Mouse (Mus musculus) forebrain, embryonic 12.5 days (tissue): Measurements from ENCODE around the gene Tsfm. TPM values are rescaled to one million over a fixed set of nuclear protein-coding genes. Genes with fewer than 3 reads are reported as not detected.

Source experiments
- ATAC-seq: fragments of 200-750 bp; cut with Nextera tagmentation; 2 replicates; pipeline ENCODE4 v1.8.0; 2017; ENCODE audit warnings: moderate TSS enrichment; ENCODE audit not compliant: low FRiP score
- H3K27ac ChIP-seq: fragments of 300-500 bp; sonication (generic); 2 replicates; pipeline ENCODE4 v1.5.1; 2016; ENCODE audit warnings: mild to moderate bottlenecking
- H3K27me3 ChIP-seq: fragments of 300-500 bp; sonication (generic); 2 replicates; pipeline ENCODE4 v1.6.1; 2016; ENCODE audit warnings: mild to moderate bottlenecking
- H3K36me3 ChIP-seq: fragments of 300-500 bp; sonication (generic); replicated peaks from 2 replicates; pipeline ENCODE4 v1.6.1; 2016; ENCODE audit warnings: mild to moderate bottlenecking
- H3K4me1 ChIP-seq: fragments of 300-500 bp; sonication (generic); 2 replicates; pipeline ENCODE4 v1.6.1; 2016
- H3K4me2 ChIP-seq: fragments of 300-500 bp; sonication (generic); 2 replicates; pipeline ENCODE4 v1.6.1; 2016; ENCODE audit warnings: mild to moderate bottlenecking, moderate library complexity
- H3K4me3 ChIP-seq: fragments of 300-500 bp; sonication (generic); replicated peaks from 2 replicates; pipeline ENCODE4 v1.5.1; 2016; ENCODE audit warnings: mild to moderate bottlenecking
- H3K9ac ChIP-seq: fragments of 300-500 bp; sonication (generic); 2 replicates; pipeline ENCODE4 v1.6.1; 2016; ENCODE audit warnings: mild to moderate bottlenecking
- H3K9me3 ChIP-seq: fragments of 300-500 bp; sonication (generic); 2 replicates; pipeline ENCODE4 v1.6.1; 2016
- WGBS: fragments of 180-500 bp; shearing (Covaris S2); methylation state at CpG from one replicate; pipeline ENCODE4 v1.1.7; 2016; 5-methylcytosine and 5-hydroxymethylcytosine counted together
- microRNA counts: library from miRNA; unstranded; fragments of <30 nt; microRNA quantifications from one replicate; lab custom pipeline; 2017
- microRNA-seq: library from miRNA; unstranded; fragments of <30 nt; microRNA quantifications from one replicate; pipeline ENCODE4, GENCODE M21; 2017
- polyA plus RNA-seq: library from polyadenylated mRNA; unstranded; fragments of >200 nt; fragmentation: Nextera tagmentation; extraction: Ambion mirVana; gene quantifications from 2 replicates; pipeline ENCODE4 v1.2.1, GENCODE M21; 2016

The Tsfm gene
- polyA plus RNA-seq, 1 experiment from 2014 or later = 82.8 TPM

DNA sequence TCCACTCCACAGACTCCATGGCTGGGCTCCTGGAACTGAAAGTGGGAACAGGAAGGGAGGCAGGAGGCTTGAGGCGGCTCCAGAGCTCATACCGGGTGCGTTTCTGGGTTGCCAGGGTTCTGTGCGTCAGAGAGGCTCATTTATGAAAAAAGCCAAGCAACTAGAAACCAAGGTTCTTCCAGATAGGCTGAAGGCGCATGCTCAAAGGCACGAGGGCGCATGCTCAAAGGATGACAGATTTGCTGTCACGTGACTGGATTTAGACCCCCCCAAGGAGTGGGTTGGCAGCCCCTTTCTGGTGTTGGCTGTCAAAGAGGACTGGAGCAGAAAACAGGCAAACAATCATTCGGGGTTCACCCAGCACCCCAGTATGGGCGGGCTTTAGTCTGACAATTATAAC lies 68.9 kb downstream of the Tsfm start:
- Histone ChIP-seq H3K27ac (peak overlapping the region; percentile 67), H3K9ac (no peak overlapping the region), H3K4me3 (no peak overlapping the region), H3K4me2 (peak overlapping the region; percentile 26; the same call in 1 of the 2 replicates), H3K27me3 (peaks cover 9% of the 10 kb centered on the region; the same call in 1 of the 2 replicates), H3K4me1 (peaks cover 29% of the 10 kb centered on the region), H3K36me3 (no peaks in the 10 kb centered on the region), H3K9me3 (no peaks in the 10 kb centered on the region)
- ATAC-seq = 0 out of 2 replicates have a peak, but pooled peaks have one; percentile 0
- 63% methylated on average over 10 of the region's 10 CpGs for WGBS

MicroRNAs within 50 kb of the gene (microRNA counts, 519-probe panel; counts per million panel counts)
- 2,339 counts per million, percentile 14 among the panel's probes with 10 or more counts for microRNA mmu-miR-26a (lab: Ali Mortazavi, UCI)
- not detected for microRNA mmu-miR-546 (lab: Ali Mortazavi, UCI)

Small RNAs within 50 kb of the gene (microRNA-seq; reads per million reads assigned to microRNA genes)
- gene Mir26a-2 (46.8 reads per million, percentile 43 among the genes with 10 or more reads in this experiment), gene Mir546 (0.73 reads per million)

Other genes starting within 250 kb of the Tsfm start
- 14.2 and 14.5 TPM in 2 replicates for gene Atp23, start 129.5 kb downstream of the Tsfm start, polyA plus RNA-seq
- 49.2 and 49.5 TPM in 2 replicates for gene Ctdsp2, start 52.1 kb downstream of the Tsfm start, polyA plus RNA-seq
- 0.21 TPM in 1 of 2 replicates, not detected in the other for gene Avil, start 30.1 kb downstream of the Tsfm start, polyA plus RNA-seq
- gene Mettl1, start 10.6 kb upstream of the Tsfm start, polyA plus RNA-seq = 31.4 and 35.5 TPM in 2 replicates
- gene Eef1akmt3, start 10.7 kb upstream of the Tsfm start, polyA plus RNA-seq = 0.14 and 0.20 TPM in 2 replicates
- 0.10 and 0.28 TPM in 2 replicates for gene Cyp27b1, start 17.4 kb upstream of the Tsfm start, polyA plus RNA-seq
- gene March9, start 29.3 kb upstream of the Tsfm start, polyA plus RNA-seq = 3.9 and 4.2 TPM in 2 replicates
- 2,431 and 2,450 TPM in 2 replicates for gene Cdk4, start 32.7 kb upstream of the Tsfm start, polyA plus RNA-seq
- gene Tspan31, start 39.4 kb upstream of the Tsfm start, polyA plus RNA-seq = 139 and 158 TPM in 2 replicates
- gene Agap2, start 44.4 kb upstream of the Tsfm start, polyA plus RNA-seq = 0.73 and 1.1 TPM in 2 replicates
- gene Os9, start 90.3 kb upstream of the Tsfm start, polyA plus RNA-seq = 86.1 and 90.2 TPM in 2 replicates
- 13.3 and 14.7 TPM in 2 replicates for gene B4galnt1, start 134.4 kb upstream of the Tsfm start, polyA plus RNA-seq
- 0.86 and 2.2 TPM in 2 replicates for gene Slc26a10, start 149.8 kb upstream of the Tsfm start, polyA plus RNA-seq
- gene Arhgef25, start 159.2 kb upstream of the Tsfm start, polyA plus RNA-seq = 32.3 and 36.4 TPM in 2 replicates
- 170 and 172 TPM in 2 replicates for gene Dtx3, start 164.9 kb upstream of the Tsfm start, polyA plus RNA-seq
- 19.4 and 20.2 TPM in 2 replicates for gene Pip4k2c, start 180.7 kb upstream of the Tsfm start, polyA plus RNA-seq
- 44.1 and 53.1 TPM in 2 replicates for gene Kif5a, start 232.5 kb upstream of the Tsfm start, polyA plus RNA-seq
- gene Dctn2, start 235.5 kb upstream of the Tsfm start, polyA plus RNA-seq = 226 and 229 TPM in 2 replicates